Mouse (Mus musculus): Measurements from ENCODE around the gene Wfikkn1. TPM values are rescaled to one million over a fixed set of nuclear protein-coding genes. Genes with fewer than 3 reads are reported as not detected.
"Not testable (repeated sequence)": the region's sequence is repeated elsewhere in the genome, so short reads cannot be mapped to it uniquely, and the experiment has no call there.

Wfikkn1 gene
- polyA plus RNA-seq, 1 experiment from 2014 or later, result 0.56 TPM

DNA sequence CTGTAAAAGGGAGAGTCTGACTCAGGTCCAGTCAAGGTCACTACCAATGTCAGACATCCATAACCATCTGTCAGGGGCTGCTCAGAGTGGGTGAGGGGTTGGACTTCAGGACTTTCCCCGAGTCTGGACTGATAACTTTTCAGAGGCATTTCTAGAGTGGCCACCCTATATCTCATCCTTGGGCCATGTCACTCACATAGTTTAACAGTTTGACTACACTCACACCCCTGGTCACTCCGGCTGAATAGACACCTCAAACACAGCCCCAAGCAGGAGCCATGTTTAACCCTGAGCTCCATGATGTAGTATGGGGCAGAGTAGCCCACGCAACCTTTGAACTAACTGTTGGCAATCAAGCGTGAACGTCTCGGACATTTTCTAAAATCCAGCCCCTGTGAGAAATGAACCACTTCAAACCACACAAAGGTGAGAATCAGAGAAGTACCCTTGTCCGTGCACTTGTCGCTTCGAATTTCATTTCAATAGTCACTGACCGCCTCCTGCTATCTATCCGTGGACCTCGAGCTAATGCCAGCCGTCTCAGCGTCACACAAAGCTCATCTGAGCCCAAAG is 6.4 kb downstream of the Wfikkn1 start:
- Histone ChIP-seq H3K4me2 (ENCODE audit: low read depth, low read length) (peak overlapping the region; percentile 90), H3K9ac (ENCODE audit: low read length) (peak overlapping the region; percentile 85), H3K27ac (ENCODE audit: low read length) (peak overlapping the region; percentile 97), H3K9me3 (replicated peaks; ENCODE audit: control insufficient read depth, low read length) (no peaks in the 10 kb centered on the region), H3K4me3 (replicated peaks; ENCODE audit: low read length) (peak overlapping the region; percentile 93), H3K4me1 (ENCODE audit: control insufficient read depth, insufficient read depth, low read length) (peaks cover 16% of the 10 kb centered on the region), H3K36me3 (ENCODE audit: control insufficient read depth, insufficient read depth, low read length) (peaks cover 7% of the 10 kb centered on the region; the same call in 1 of the 2 replicates), H3K27me3 (ENCODE audit: control insufficient read depth, insufficient read depth, low read length) (no peaks in the 10 kb centered on the region)
- 4% methylated on average over 14 of the region's 14 CpGs for WGBS
- no peak for ATAC-seq (ENCODE audit: insufficient read depth, low FRiP score)

DNA sequence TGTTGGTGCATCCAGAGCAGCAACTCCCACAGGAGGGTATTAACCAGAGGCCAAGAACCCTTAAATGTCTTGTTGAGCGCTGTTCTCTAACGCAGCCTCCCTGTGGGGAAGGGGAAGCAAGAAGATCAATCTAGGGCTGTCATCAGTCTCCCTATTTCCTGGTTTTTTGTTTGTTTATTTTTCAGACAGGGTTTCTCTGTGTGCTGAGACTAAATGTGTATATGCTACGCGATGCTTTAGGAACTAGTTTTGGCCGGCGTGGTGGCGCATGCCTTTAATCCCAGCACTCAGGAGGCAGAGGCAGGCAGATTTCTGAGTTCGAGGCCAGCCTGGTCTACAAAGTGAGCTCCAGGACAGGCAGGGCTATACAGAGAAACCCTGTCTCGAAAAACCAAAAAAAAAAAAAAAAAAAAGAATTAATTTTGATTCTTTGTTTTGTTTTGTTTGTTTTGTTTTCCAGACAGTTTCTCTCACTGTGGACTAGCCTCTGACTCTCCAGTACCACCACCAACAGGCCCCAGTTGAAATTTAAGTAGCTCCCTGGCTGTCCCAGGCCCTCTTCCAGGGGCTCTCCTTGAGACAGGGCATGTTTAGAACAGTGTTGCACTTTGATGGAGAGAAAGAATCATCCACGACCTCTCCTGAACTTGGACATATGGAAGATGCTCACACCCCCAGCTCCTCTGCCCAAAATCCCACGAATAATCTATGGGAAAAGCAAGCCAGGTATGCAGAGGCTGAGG is 7.1 kb downstream of the Wfikkn1 start:
- peak overlapping the region; percentile 93; the same call in 1 of the 2 replicates for H3K4me3 ChIP-seq (replicated peaks; ENCODE audit: low read length)
- WGBS, result 73% methylated on average over 11 of the region's 11 CpGs

DNA sequence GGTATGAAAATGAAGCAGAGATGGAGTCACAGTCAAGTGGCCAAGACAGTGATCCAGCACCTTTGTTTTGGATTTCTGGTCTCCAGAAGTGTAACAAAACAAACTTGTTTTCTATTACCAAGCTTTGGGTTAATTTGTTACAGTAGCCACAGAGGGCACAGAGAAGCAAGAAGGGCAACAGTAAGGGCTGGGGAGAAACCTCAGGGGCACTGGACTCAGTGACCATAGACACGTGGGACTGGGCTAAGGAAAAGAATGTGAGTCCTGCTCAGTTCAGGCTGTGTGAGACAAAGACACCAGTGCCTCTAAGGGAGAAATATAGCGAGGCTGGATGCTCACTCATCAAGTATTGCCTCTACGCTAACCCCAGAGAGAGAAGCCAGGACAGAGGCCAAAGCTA is 8.0 kb downstream of the Wfikkn1 start:
- Histone ChIP-seq H3K4me2 (ENCODE audit: low read depth, low read length) (no peak overlapping the region), H3K4me1 (ENCODE audit: control insufficient read depth, insufficient read depth, low read length) (peaks cover 21% of the 10 kb centered on the region), H3K4me3 (replicated peaks; ENCODE audit: low read length) (no peak overlapping the region), H3K36me3 (ENCODE audit: control insufficient read depth, insufficient read depth, low read length) (peaks cover under 1% of the 10 kb centered on the region; the same call in 1 of the 2 replicates), H3K9me3 (replicated peaks; ENCODE audit: control insufficient read depth, low read length) (no peaks in the 10 kb centered on the region), H3K9ac (ENCODE audit: low read length) (no peak overlapping the region), H3K27ac (ENCODE audit: low read length) (no peak overlapping the region), H3K27me3 (ENCODE audit: control insufficient read depth, insufficient read depth, low read length) (no peaks in the 10 kb centered on the region)
- 78% methylated on average over 3 of the region's 3 CpGs for WGBS
- no peak for ATAC-seq (ENCODE audit: insufficient read depth, low FRiP score)

More for the DNA sequence above, 7.1 kb downstream of the Wfikkn1 start:
- H3K27me3 ChIP-seq (ENCODE audit: control insufficient read depth, insufficient read depth, low read length), result no peaks in the 10 kb centered on the region
- peaks cover 7% of the 10 kb centered on the region; the same call in 1 of the 2 replicates for H3K36me3 ChIP-seq (ENCODE audit: control insufficient read depth, insufficient read depth, low read length)
- peaks cover 16% of the 10 kb centered on the region for H3K4me1 ChIP-seq (ENCODE audit: control insufficient read depth, insufficient read depth, low read length)
- H3K4me2 ChIP-seq (ENCODE audit: low read depth, low read length), result peak overlapping the region; percentile 90; the same call in 1 of the 2 replicates
- no peak for ATAC-seq (ENCODE audit: insufficient read depth, low FRiP score)
- H3K27ac ChIP-seq (ENCODE audit: low read length), result no peak overlapping the region
- H3K9me3 ChIP-seq (replicated peaks; ENCODE audit: control insufficient read depth, low read length), result no peaks in the 10 kb centered on the region
- H3K9ac ChIP-seq (ENCODE audit: low read length), result peak overlapping the region; percentile 85

DNA sequence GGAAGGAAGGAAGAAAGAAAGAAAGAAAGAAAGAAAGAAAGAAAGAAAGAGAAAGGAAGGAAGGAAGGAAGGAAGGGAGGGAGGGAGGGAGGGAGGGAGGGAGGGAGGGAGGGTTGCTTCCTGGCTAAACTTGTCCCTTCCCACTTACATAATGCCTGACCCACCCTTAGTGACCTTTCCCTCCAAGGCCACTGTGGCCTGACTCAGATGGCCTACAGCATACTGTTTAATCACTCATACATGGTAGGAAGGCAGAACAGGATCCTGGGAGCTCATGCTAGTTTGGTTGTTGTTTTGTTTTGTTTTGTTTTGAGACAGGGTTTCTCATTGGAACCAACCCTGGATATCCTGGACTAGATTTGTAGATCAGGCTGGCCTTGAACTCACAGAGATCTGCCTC is 9.1 kb downstream of the Wfikkn1 start:
- H3K9ac ChIP-seq (ENCODE audit: low read length); H3K27ac ChIP-seq (ENCODE audit: low read length); H3K9me3 ChIP-seq (replicated peaks; ENCODE audit: control insufficient read depth, low read length); ATAC-seq (ENCODE audit: insufficient read depth, low FRiP score); H3K27me3 ChIP-seq (ENCODE audit: control insufficient read depth, insufficient read depth, low read length); H3K4me2 ChIP-seq (ENCODE audit: low read depth, low read length); H3K4me3 ChIP-seq (replicated peaks; ENCODE audit: low read length); H3K36me3 ChIP-seq (ENCODE audit: control insufficient read depth, insufficient read depth, low read length): not testable (repeated sequence)
- H3K4me1 ChIP-seq (ENCODE audit: control insufficient read depth, insufficient read depth, low read length), result peaks cover 23% of the 10 kb centered on the region

DNA sequence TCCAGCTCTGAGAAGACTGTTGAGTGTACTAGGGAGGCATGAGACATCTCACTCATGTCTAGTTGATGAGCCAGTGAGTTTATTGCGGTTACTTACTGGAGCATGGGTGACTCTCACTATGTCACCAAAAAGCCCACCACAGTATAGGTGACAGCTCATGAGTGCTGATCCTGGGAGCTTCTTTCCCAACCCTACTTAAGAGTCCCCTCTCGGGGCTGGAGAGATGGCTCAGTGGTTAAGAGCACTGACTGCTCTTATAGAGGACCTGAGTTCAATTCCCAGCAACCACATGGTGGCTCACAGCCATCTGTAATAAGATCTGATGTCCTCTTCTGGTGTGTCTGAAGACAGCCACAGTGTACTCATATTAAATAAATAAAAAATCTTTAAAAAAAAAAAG is 10.7 kb downstream of the Wfikkn1 start:
- Histone ChIP-seq H3K9ac (ENCODE audit: low read length) (no peak overlapping the region), H3K9me3 (replicated peaks; ENCODE audit: control insufficient read depth, low read length) (no peaks in the 10 kb centered on the region), H3K36me3 (ENCODE audit: control insufficient read depth, insufficient read depth, low read length) (no peaks in the 10 kb centered on the region), H3K4me2 (ENCODE audit: low read depth, low read length) (no peak overlapping the region), H3K27me3 (ENCODE audit: control insufficient read depth, insufficient read depth, low read length) (no peaks in the 10 kb centered on the region), H3K4me1 (ENCODE audit: control insufficient read depth, insufficient read depth, low read length) (peaks cover 15% of the 10 kb centered on the region), H3K27ac (ENCODE audit: low read length) (no peak overlapping the region), H3K4me3 (replicated peaks; ENCODE audit: low read length) (no peak overlapping the region)
- no peak for ATAC-seq (ENCODE audit: insufficient read depth, low FRiP score)
- 88% methylated on average over 2 of the region's 2 CpGs for WGBS

DNA sequence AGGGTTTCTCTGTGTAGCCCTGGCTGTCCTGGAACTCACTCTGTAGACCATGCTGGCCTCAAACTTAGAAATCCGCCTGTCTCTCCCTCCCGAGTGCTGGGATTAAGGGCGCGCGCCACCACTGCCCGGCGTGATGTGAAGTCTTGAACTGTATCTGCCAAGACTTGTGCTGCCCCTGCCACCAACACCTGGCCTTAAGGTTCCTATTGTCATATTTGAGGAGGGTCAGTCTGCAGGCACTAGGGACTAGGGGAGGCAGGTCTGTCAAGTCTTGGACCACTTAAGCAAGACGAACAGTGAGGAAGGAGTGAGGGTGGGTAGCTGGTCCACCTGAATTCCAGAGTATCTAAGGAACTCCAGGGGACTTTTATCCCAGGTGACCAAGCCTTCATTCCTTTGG is 11.2 kb downstream of the Wfikkn1 start:
- ATAC-seq (ENCODE audit: insufficient read depth, low FRiP score), result no peak
- no peak overlapping the region for H3K4me3 ChIP-seq (replicated peaks; ENCODE audit: low read length)
- WGBS, result 83% methylated on average over 8 of the region's 8 CpGs
- H3K9me3 ChIP-seq (replicated peaks; ENCODE audit: control insufficient read depth, low read length), result no peaks in the 10 kb centered on the region
- no peak overlapping the region for H3K4me2 ChIP-seq (ENCODE audit: low read depth, low read length)
- H3K27me3 ChIP-seq (ENCODE audit: control insufficient read depth, insufficient read depth, low read length), result no peaks in the 10 kb centered on the region
- no peak overlapping the region for H3K9ac ChIP-seq (ENCODE audit: low read length)
- no peak overlapping the region for H3K27ac ChIP-seq (ENCODE audit: low read length)
- peaks cover 14% of the 10 kb centered on the region for H3K4me1 ChIP-seq (ENCODE audit: control insufficient read depth, insufficient read depth, low read length)
- H3K36me3 ChIP-seq (ENCODE audit: control insufficient read depth, insufficient read depth, low read length), result no peaks in the 10 kb centered on the region

DNA sequence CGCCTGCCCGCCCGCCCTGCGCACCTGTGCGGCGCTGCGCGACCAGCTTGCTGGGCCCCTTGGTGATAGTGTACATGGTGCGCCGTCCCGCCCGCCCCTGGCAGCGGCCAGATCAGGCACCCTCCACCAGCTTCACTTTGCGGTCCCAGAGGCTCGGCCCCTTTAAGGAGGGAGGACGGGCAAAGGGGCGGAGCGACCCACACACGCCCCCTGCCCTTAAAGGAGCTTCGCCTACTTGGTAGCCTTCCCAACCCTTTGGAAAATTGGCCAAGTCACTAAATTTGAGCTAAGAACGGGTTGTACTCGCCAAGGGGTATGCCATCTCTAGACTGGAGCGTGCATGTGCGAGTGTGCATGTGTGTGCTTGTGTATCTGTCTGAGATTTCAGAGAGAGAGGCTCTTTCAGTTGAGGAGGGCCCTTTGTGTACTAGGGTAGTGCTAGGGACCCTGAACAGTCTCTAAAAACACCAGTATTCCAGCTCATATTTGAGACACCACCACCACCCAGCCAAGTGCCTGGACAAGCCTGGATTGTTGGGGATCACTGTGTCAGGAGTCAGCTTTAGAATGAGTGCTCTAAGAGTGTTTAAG is 12.0 kb downstream of the Wfikkn1 start, which contains the start of gene Mcrip2:
TSS of gene Mcrip2 (minus strand) at position 164 of the 591 bp plus-strand sequence.
- Histone ChIP-seq H3K36me3 (ENCODE audit: control insufficient read depth, insufficient read depth, low read length) (no peaks in the 10 kb centered on the region), H3K9ac (ENCODE audit: low read length) (peak within 1 kb of the TSS; percentile 79), H3K4me1 (ENCODE audit: control insufficient read depth, insufficient read depth, low read length) (peaks cover 8% of the 10 kb centered on the region; the same call in 1 of the 2 replicates), H3K27ac (ENCODE audit: low read length) (peak within 1 kb of the TSS; percentile 80), H3K4me2 (ENCODE audit: low read depth, low read length) (peak within 1 kb of the TSS; percentile 92), H3K4me3 (replicated peaks; ENCODE audit: low read length) (peak within 1 kb of the TSS; percentile 86), H3K9me3 (replicated peaks; ENCODE audit: control insufficient read depth, low read length) (no peaks in the 10 kb centered on the region), H3K27me3 (ENCODE audit: control insufficient read depth, insufficient read depth, low read length) (no peaks in the 10 kb centered on the region)
- peak; percentile 81 for ATAC-seq (ENCODE audit: insufficient read depth, low FRiP score)
- WGBS, result under 1% methylated on average over 24 of the region's 24 CpGs

DNA sequence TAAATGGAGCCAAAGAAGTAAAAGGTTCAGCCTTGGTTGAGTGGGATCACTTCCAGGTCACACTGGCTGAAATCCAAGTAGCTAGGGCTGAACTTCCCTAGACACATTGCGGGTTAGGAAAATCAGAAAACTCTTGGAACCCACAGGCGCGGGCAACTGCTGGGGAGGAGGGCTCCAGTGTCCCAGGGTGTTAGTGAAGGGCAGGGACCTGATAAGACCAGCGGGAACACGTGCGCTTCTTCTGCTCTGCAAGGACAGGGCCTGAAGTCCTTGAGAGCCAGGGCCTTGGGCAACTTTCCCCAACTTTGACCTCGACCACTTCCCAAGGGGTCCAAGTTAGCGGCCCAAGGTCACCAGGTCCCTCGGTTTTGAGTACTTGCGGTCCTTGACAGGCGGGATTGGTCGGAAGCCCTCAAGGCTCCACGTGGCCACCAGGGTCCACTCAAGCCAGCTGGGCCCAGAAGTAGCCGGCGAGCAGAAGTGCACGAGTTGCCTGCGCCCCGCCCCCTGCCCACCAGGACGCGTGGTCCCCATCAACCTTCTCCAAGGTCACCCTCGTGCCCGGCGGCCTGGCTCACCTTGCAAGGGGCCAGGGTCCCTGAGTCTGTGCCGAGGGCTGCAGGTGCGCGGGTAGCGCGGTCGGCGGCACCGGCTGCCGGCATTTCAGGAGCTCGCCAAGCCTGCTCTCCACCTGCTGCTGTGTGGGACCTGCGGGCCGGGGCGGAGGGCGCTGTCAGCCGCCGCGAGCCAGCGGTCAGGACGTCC is 12.6 kb downstream of the Wfikkn1 start:
- Histone ChIP-seq H3K4me1 (ENCODE audit: control insufficient read depth, insufficient read depth, low read length) (peaks cover 8% of the 10 kb centered on the region; the same call in 1 of the 2 replicates), H3K4me3 (replicated peaks; ENCODE audit: low read length) (peak overlapping the region; percentile 86), H3K36me3 (ENCODE audit: control insufficient read depth, insufficient read depth, low read length) (0 out of 2 replicates have a peak, but pooled peaks cover 3% of the 10 kb centered on the region), H3K9me3 (replicated peaks; ENCODE audit: control insufficient read depth, low read length) (no peaks in the 10 kb centered on the region), H3K27ac (ENCODE audit: low read length) (peak overlapping the region; percentile 80), H3K27me3 (ENCODE audit: control insufficient read depth, insufficient read depth, low read length) (no peaks in the 10 kb centered on the region), H3K9ac (ENCODE audit: low read length) (peak overlapping the region; percentile 79), H3K4me2 (ENCODE audit: low read depth, low read length) (peak overlapping the region; percentile 92)
- ATAC-seq (ENCODE audit: insufficient read depth, low FRiP score), result peak; percentile 28; the same call in 1 of the 2 replicates
- WGBS, result under 1% methylated on average over 42 of the region's 42 CpGs

Data from stomach, embryonic 16.5 days (tissue).